Mouse (Mus musculus) B cell, adult 2 months (primary cell): ENCODE data around the gene Gmds.

Source experiments
- DNase-seq, 2 experiments: peaks; one replicate each; pipeline ENCODE4 v3.0.0; 2022

Gene Gmds

DNA sequence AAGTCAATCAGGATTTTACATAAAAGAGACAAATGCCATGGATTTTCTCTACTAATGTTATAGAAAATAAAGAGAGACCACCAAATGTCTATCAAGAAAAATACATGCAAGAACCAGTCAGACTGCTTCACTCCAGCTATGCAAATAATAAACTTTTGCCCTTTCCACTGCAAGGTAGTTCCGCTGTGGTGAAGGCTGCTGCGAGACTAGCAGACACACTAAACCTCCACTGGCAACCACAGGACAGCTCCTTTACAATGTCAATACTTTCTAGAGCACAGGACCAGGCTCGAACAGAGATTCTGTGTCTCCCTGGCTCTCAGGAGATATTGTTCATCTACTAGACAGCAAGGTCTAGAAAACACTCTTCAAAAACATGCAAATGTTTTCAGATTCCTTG is 71.8 kb downstream of the Gmds start:
- DNase-seq = no peak

- DNase-seq = no peak
Measured at GRCm38 (mm10) chr13:32256121-32256520, 82.4 kb downstream of the Gmds start.

GRCm38 (mm10) chr13:32252276-32252675 is 86.3 kb downstream of the Gmds start:
- DNase-seq = no peak

- no peak for DNase-seq
Measured at GRCm38 (mm10) chr13:32242200-32242599, 96.3 kb downstream of the Gmds start.

DNA sequence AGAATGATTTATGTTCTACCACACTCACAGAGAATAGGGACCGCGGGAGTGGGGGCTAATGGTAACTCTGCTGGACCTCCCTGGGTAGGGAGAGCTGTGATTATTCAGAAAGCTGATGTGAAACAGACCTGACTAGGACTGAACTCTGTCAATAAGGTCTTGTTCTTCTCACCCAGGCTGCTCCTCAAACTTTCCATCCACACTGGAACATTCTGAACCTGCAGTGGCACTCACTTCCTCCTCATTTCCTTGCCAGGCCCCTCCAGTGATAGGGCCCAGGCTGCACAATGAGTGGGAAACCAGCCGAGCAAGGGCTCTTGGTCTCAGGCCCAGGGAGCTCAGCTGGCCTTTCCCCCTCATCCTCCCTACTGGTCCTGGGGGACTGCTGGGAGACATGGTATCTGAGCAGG is 102.3 kb downstream of the Gmds start:
- no peak for DNase-seq

GRCm38 (mm10) chr13:32235046-32235445 is 103.5 kb downstream of the Gmds start:
- no peak for DNase-seq

DNA sequence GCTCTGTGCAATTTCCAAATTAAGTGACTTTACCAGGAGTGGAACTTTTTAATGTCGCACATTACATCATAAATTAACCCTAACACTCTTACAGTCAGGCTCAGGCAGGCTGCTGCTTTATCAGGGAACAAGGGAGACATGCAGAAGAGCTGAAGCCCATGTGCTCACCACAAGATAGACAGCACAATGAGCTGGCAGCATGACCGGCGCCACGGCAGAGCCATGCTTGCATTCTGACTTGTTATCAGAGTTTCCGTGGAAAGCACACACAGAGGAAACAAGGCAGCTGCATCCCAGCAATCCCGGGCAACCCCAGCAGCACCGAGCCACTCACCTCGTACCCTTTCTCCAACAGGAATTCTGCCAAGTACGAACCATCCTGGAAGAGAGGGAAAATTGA is 104.5 kb downstream of the Gmds start:
- no peak for DNase-seq

DNA sequence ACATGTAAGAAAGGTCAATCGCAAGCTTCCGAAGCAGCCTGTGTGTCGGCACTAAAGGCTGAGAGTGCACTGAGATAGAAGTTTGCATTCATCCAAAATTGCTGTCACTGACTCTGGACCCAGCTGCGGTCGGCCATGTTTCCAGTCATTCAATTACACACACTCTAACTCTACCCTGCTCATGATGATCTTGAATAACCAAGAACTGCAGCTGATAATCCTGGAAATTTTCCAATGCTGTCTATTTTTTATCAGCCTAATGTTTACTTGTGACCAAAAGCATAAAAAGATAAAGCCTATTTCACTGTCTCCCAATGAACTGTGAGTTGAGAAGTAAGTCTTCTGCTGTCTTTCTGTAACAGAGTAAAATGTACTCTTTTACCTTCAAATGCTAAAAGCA is 106.1 kb downstream of the Gmds start:
- DNase-seq = no peak

DNA sequence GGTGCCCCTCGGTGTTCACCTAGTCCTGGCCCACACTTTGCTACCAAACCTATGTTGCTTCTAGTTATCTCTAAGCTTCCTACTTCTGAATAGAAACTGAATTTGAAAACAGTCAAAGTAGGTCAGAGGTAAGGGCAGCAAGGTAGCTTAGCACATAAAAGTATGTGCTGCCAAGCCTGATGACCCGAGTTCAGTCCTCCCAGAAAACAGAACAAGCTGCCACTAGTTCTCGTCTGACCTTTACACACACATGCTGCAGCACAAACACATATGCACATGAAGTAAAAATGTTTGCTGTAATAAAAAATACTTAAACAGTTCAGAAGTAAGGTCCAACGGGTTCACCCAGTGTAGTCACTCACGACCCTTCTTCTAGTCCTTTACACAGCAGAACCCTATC is 106.6 kb downstream of the Gmds start:
- no peak for DNase-seq

DNA sequence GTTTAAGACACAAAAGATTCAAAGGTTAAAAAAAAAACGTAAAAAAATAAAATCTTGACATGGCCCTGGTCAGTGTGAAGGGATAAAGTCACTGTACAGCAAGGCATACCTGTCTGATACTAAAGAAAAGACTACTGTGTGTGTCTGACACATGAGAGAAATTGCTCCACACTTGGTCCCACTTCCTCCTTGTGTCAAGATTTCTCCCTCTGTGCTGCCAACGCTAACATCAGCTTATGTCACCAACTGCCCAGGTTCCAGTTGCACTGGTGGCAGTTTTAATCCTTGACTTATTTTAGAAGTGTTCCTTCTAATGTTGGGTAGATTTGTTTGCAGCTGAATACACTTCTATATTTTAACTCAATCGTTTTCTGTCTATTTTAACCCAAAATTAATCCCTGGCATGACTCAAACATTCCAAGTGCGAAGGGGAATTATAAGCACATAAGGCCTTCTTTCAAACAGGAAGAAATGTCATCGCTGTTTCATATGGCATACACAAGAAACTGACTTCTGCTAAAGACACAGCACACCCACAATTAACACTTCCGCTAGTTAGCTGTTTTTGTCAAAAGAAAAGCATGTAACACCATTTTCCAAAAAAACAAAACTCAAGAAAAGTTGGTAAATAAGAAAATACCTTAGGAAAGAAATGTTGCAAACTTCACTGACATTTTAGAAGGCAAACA is 110.5 kb downstream of the Gmds start:
- no peak for DNase-seq

DNA sequence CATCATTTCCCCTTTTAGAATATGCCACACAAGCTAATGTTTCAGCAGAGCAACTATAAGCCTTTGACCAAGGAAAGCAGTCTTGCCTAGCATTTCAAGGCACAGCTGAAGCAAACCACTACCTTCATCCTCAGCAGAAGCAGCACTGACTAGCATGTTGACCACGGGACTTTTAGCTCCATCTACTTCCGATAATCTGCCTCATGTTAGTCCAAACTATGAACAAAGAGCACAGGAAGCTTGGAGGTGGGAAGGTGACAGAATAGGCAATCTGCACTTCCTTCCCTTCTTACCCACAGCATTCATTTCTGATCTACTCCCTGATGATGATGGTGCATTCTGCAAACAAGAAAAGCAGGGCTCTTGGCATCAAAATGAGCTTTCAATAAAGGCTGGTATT is 120.9 kb downstream of the Gmds start:
- no peak for DNase-seq

DNA sequence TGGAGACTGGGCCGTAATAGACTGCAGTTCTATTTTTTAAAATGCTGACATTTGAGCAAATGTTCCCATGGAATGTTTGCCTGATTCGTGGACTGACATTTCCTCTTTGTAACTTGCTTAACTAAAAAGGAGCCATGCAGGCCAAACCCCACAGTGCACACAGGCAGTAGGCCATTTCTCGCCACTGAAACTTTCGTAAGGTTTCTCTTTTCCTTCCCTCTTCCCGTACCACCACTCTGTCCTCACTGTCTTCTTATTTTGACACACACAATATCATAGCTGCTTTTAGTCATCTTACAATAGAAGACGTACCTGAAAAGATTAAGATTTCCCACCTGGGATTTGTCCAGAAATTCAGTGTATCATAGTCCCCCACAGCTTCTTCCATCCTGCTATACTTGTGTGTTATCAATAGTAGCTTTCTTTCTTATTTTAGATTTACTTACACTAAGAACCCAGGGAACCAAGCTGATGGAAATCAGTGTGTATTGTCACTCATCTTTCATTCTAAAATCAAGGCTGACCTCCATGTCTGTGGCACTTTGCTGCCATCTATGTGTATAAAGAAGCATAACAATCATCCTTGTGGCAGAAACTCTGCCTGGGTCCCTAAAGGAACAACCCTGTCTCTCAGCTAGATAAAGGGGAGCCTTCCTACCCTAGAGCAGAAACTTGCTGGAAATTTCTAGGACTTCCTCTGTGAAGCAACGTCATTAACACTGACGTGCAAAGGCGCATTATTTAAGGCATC is 124.7 kb downstream of the Gmds start:
- peak; percentile 6 to 13 for DNase-seq

GRCm38 (mm10) chr13:32212125-32212524 is 126.4 kb downstream of the Gmds start:
- DNase-seq = no peak

GRCm38 (mm10) chr13:32207172-32207908 is 131.2 kb downstream of the Gmds start:
- DNase-seq = no peak

DNA sequence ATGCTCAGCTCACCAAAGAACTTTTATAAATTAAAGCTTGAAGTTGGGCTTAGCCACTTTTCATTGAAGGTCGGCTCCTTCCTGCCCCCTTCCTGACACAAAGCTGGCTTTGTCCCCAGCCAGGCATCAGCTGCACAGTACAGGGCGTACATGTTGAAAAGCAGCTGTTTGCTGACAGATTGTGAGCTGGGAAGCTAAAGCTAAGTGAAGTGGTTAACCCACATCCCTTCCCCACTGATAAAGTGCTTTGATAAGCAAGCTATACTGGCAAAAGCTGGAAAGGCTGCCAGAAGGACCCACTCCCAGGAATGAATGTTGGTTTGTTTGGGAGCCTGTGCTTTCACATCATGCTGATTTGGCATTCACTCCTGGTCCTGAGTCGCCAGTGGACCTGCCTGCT is 158.6 kb downstream of the Gmds start:
- no peak for DNase-seq

GRCm38 (mm10) chr13:32178682-32179081 is 159.9 kb downstream of the Gmds start:
- no peak for DNase-seq

- no peak for DNase-seq
Measured at GRCm38 (mm10) chr13:32177852-32178453, 160.6 kb downstream of the Gmds start.

DNA sequence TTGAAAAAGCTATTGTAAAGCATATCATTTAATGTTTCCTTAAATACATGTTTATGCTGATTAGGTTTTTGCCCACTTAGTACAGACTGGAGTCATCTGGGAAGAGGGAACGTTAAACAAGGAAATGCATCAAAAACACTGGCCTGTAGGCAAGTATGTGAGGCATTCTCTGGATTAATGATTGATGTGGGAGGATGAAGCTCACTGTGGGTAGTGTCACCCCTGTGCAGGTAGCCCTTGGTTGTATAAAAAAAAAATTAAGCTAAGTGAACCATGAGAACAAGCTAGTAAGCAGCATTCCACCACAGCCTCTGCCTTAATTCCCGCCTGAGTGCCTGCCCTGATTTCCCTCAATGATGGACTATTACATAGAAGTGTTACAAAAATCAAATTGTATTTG is 163.5 kb downstream of the Gmds start:
- no peak for DNase-seq

- DNase-seq = no peak
Measured at GRCm38 (mm10) chr13:32169173-32169572, 169.4 kb downstream of the Gmds start.

DNA sequence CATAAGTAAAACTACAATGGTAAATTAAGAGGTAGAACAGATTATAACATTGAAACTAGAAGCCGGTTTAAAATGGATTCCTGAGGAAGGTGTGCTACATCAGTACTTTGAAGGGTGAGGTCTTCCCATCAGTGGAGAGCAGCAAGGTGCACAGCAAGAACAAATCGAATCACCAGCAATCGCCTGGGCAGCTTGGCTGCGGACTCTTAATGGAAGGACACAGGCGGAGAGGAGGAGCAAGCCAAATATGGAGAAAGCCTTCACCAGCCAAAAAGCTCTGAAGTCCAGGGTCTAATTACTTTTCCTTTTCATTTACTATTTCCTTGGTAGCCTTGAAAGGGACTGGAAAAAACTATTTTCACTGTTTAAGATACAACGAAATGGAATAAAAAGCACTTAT is 170.7 kb downstream of the Gmds start:
- no peak for DNase-seq

- no peak for DNase-seq
Measured at GRCm38 (mm10) chr13:32165581-32165980, 173.0 kb downstream of the Gmds start.

- no peak for DNase-seq
Measured at GRCm38 (mm10) chr13:32161567-32161966, 177.0 kb downstream of the Gmds start.

DNA sequence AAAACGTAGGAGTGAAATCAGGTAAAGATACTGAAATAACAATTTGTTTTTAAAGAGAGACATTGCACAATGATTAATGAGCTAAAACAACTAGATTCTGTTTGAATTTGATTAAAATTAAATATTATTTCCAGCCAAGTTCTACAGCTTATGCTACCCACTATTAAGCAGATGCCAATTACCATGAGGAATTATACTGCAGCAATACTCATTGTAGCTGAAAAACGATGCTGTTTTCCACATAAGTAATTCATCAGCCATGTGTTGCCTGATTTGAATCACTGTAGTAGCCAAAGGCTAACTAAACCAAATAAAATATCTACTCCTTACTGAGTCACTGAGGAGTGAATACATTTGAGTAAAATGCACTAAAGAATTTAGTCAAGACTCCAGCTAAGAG is 180.3 kb downstream of the Gmds start:
- no peak for DNase-seq

GRCm38 (mm10) chr13:32145916-32146315 is 192.6 kb downstream of the Gmds start:
- DNase-seq = no peak
